Mouse (Mus musculus) left cerebral cortex, adult 9 months (tissue): ENCODE data around the gene Atxn7l3.

ENCODE experiments used
- DNase-seq, 2 experiments: peaks; one replicate each; pipeline ENCODE4 v3.0.0; 2022; ENCODE audit warnings: low spot score in 2 of 2

Atxn7l3 gene

DNA sequence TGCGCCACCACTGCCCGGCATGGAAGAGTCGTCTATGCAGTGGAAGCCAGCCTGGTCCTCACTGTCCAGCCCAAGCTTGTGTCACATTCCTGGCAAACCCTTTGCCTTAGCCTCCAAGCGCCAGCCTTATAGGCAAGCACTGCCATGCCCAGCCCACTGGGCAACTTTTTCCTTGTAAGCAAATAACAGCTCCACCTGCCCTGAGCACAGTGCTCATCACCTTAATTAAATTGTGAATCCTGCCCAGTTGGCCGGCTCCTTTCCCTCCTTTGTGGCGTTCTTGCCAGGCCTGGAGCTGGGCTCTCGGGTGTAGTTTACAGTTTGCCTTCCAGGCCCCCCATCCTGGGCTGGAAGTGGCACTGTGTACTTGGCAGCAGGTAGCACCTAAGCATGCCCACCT lies 33.2 kb downstream of the Atxn7l3 start:
- no peak for DNase-seq

DNA sequence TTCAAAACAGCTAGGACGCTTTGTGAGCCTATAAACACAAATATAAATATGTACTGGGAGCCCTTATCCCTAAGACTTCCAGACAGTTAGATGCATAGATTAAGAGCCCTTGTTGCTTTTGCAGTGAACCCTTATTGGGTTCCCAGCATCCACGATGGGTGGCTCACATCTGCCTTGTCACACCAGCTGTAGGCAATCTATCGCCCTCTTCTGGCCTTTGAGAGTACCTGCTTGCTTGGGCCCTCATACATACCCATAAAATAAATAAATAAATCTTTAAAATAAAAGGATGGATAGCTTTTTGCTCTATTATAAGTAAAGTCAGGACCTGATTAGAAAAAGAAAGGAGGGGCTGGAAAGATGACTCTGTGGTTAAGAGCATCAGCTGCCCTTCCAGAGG lies 37.9 kb downstream of the Atxn7l3 start:
- no peak for DNase-seq

DNA sequence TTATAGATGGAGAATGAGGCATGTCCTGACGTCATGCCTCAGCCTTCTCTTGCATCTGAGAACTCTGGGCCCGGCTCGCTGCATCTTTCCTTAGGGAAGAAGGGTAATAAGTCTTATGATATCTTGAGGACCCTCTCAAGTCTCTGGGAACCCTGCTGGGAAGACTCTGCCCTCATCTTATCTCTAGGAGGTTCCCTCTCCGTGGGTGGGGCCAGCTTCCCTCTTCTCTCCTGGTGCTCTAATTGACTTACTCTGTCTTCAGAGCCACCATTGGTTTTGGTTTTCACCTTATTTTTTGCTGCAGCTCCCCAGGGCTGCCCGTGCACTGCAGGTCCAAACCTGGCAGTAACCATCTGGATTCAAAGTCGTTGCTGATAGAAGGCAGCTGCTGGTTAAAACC lies 38.3 kb downstream of the Atxn7l3 start:
- DNase-seq: no peak

DNA sequence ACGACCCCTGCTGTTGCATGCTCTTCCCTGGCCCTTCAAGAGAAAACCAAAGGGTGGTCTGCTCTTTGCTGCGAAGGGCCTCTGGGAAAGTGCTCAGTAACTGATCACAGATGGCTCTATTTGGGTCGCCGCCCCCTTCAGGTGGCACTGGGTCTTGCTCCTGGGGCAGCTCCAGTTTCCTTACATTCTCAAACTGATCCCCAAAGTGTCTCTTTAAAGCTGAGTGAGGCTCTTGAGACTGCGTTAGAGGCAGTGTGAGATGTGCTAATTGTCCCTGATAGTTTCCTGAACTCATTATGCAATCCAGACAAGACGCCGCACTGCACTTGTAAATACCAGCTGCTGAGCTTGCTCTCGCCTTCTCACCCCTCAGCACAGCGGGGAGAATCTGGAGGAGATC lies 38.9 kb downstream of the Atxn7l3 start:
- DNase-seq: peak in 1 of 2 experiments; percentile 16

DNA sequence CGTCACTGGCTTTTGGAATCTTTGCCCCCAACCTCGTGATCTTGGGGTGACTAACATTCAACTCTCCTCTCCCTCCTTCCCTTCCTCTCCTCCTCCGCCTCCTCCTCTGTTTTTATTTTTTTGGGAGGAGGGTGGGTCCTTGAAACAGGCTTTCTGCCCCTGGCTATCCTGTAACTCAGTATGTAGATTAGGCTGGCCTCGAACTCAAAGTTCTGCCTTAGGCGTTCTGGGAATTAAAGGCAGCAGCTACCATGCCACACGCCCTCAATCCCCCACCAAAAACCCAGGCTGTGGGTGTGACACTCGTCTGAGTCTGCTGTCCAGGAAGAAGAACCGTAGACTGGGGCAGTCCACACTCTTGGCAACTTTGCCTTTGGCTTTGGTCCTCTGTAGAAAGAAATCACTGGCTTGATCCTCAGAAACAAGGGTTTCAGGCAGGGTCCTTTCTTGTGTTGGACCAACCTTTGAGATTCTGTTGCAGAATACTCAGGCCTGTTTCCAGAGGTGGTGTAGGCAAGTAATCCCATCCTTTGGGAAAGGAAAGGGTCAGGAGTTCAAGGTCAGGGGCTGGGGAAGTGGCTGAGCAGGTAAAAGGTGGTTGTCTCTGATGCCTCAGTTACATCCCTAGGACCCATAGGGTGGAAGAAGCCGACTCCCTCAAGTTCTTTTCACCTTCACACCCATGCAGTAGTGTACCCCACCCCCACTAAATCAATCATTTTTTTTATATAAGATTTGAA lies 46.9 kb downstream of the Atxn7l3 start:
- DNase-seq: no peak

DNA sequence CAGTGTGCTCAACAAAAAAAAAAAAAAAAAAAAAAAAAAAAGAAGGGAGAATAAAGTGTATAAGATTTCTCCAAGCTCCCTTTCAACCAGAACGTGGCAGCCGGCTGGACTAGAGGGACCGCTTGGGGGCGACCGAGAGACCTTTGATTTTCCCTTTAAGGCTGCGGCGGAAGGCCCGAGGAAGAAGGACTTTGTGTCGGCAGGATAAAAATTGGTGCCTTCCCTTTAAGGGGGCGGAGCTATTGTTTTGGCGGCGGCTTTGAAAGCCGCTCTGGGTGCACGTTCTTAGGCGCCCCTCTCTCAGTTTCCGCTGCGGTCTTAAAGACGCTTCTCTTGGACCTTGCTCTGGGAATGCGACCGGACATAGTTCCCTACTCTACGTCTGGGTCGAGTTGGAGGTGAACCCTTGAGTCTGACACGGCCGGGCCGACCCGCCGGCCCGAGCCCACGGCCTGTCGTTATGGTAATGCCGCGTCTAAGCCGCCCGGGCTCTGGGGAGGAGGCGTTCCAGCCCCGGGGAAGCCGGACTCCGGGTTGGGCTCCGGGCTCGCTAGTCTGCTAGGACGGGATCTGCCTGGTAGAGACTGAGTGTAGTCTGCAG lies 47.7 kb downstream of the Atxn7l3 start, which contains the start of gene BC030867:
TSS of gene BC030867 (plus strand) at position 253 of the 601 bp plus-strand sequence.
- peak in 1 of 2 experiments; percentile 95 for DNase-seq

DNA sequence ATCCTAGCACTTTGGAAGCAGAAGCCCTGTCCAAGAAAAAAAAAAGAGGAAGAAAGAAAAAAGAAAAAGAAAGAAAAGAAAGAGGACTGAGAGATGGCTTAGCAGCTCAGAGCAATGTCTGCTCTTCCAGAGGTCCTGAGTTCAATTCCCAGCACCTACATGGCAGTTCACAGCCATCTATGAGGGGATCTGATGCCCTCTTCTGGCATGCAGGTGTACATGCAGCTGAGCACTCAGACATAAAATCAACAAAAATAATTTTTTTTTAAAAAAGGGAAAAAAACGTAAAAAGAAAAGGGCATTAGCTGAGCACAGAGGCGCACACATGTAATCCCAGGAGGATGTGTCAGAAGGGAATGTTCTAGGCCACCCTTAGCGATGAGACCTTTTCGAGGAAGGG lies 49.6 kb downstream of the Atxn7l3 start:
- DNase-seq: no peak

DNA sequence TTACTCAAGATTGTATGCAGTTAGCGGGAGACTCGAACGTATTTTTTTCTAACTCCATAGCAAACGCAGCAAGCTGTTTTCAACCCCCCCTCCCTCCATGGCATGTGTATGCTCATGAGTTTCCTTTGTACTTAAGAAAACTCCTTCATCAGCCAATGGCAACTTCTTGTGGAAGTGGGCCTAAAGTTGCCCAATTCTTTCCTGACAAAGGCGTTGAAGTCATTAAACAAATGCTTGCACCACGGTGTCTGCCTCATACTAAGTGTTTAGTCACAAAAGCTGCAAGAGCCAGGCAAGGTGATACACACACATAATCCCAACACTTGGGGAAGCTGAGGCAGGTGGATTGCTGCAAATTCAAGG lies 50.2 kb downstream of the Atxn7l3 start:
- DNase-seq: no peak

DNA sequence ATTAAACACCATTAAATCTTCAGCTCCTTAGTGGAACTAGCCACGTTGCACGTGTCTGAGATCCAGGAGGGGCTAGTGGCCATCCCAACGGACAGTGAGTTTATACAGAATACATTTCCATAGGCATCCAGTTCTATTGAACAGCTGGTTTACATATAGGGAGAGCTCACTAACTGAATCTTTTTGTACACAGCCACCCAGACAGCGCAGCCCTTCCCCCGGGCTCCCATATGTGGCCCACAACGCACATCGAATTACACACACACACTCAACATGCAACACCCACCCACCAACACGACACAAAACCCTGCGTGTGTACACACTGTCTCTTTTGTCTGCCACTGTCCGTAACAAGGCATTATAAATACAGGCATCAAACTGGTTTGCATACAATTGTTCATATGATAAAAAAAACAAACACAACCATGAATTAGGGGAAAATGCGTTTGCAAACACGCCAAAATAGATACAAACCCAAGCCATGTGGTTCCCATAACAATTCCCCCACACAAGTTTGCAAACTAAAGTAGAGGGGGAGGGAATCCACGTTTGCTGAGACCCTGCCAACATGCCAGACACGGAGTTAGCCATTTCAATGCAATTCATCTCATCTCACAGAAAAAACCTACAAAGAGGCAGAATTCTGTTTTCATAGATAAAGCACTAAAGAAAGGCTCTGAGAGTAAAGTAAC lies 50.7 kb downstream of the Atxn7l3 start:
- DNase-seq: no peak

DNA sequence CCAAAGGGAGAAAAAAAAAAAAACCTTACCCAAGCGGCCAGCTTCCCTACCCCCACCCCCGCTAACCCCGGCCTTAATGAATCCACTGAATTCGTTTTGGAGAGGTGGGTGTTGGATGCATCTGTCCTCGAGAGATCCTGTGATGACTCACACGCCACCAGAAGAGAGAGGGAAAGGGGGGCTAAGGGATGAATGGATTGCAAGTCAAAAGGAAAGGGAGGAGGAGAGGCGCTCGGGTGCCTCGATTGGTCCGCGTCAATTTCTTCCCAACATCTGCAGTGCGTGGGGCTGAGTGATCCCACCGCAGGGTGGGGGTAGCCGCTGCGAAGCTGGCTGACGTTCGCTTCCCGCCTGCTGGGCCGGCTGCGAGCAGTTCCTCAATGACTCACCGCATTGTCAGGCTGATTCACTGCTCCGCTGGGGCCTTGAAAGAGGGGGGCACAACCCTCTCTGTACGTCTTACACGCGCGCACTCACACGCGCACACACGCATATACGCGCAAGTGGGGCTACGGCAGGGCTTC lies 51.4 kb downstream of the Atxn7l3 start:
- peak; percentile 86 to 87 for DNase-seq

DNA sequence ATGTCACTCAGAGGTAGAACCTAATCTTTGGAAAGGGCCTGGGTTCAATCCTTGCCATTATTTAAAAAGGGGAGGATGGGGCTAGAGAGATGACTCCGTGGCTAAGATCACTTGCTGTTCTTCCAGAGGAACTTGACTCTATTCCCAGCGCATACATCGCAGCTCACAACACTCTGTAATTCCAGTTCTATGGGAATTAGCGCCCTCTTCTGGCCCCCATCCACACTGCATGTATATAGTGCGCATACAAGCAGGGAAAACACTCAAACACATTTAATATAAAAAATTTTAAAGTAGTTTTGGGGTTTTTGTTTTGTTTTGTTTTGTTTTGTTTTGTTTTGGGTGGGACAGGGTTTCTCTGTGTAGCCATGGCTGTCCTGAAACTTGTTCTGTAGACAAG lies 54.6 kb downstream of the Atxn7l3 start:
- no peak for DNase-seq

DNA sequence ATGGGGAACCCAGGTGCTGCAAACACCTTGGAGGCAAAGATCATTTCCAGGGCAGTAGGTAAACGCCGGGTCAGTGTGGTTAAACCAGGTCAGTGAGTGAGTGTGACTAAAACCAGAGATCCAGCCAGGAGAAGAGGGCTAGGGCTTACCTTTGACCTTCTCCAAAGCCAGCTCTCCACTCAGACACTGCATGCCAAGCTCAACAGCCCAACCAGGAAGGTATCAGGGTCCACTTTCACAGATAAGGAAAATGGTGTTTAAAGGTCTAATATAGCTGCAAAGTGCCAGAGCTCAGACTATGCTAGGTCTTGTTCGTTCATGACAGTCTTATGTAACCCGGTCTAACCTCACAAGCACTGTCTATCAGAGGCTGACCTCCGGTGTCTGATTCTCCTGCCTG lies 55.2 kb downstream of the Atxn7l3 start:
- DNase-seq: no peak

DNA sequence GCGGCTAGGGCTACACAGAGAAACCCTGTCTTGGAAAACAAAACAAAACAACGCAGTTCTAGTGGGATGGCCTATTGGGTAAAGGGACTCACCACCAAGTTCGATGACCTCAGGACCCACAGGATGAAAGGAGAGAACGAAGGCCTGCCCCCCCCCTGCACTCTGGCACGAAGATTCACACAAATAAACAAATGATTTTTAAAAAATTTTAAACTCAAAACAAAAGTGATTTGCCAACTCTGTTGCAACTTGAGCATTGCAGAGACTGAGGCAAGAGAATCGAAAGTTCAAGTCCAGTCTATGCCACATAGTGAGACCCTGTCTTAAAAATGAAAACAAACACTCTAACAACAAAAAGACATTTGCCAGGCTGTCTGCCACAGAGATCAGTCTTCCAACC lies 55.8 kb downstream of the Atxn7l3 start:
- no peak for DNase-seq
